Mouse (Mus musculus) erythroid progenitor cell, adult 5-6 weeks (primary cell): ENCODE results near the gene Cyp2c40. TPM values are rescaled to one million over a fixed set of nuclear protein-coding genes. Genes with fewer than 3 reads are reported as not detected.
"Not testable (repeated sequence)": the region's sequence is repeated elsewhere in the genome, so short reads cannot be mapped to it uniquely, and the experiment has no call there.

Source experiments
- ATAC-seq: replicated peaks from 2 replicates; pipeline ENCODE4 v1.8.0; 2016; ENCODE audit warnings: moderate number of reproducible peaks, mild to moderate bottlenecking, moderate TSS enrichment, inconsistent platforms; ENCODE audit not compliant: poor library complexity, low FRiP score, severe bottlenecking
- total RNA-seq, 2 experiments: library from RNA; stranded (forward) in 1 of 2; stranded (reverse) in 1 of 2; fragments of 150-400 nt in 1 of 2; fragments of 186-747, 209-891 nt in 1 of 2; gene quantifications; 2 replicates each; pipeline versions ENCODE4 v1.2.3 to v1.2.4; 2015 to 2017; ENCODE audit warnings: low replicate concordance in 2 of 2

Cyp2c40 gene
- total RNA-seq (2015; ENCODE audit: low replicate concordance) (not detected in 2 replicates), total RNA-seq (2017; ENCODE audit: low replicate concordance) (not detected in 2 replicates)

GRCm38 (mm10) chr19:39812714-39813113 is at the start of gene Cyp2c40:
Cyp2c40 (minus strand) TSS chr19:39812814.
- not testable (repeated sequence) for ATAC-seq

GRCm38 (mm10) chr19:39820931-39821330 is 8.3 kb upstream of the Cyp2c40 start:
- ATAC-seq, result not testable (repeated sequence)

- ATAC-seq, result not testable (repeated sequence)
Measured at GRCm38 (mm10) chr19:39816400-39816799, 3.8 kb upstream of the Cyp2c40 start.

- ATAC-seq, result not testable (repeated sequence)
Measured at GRCm38 (mm10) chr19:39815991-39816390, 3.4 kb upstream of the Cyp2c40 start.

- not testable (repeated sequence) for ATAC-seq
Measured at GRCm38 (mm10) chr19:39785458-39785857, 27.2 kb downstream of the Cyp2c40 start.

- ATAC-seq, result no peak
Measured at GRCm38 (mm10) chr19:39745357-39745756, 67.3 kb downstream of the Cyp2c40 start.

GRCm38 (mm10) chr19:39744361-39744760 is 68.3 kb downstream of the Cyp2c40 start:
- not testable (repeated sequence) for ATAC-seq

- no peak for ATAC-seq
Measured at GRCm38 (mm10) chr19:39740920-39741319, 71.7 kb downstream of the Cyp2c40 start, which contains the start of gene Cyp2c68. Cyp2c68 (minus strand) TSS chr19:39741054.

Other genes with a start within 250 kb of the Cyp2c40 start
- gene Cyp2c67, start 163.8 kb downstream of the Cyp2c40 start, total RNA-seq (2015; ENCODE audit: low replicate concordance), result not detected in 2 replicates
- not detected in 2 replicates for gene Cyp2c67, start 163.8 kb downstream of the Cyp2c40 start, total RNA-seq (2017; ENCODE audit: low replicate concordance)
- gene Cyp2c68, start 71.8 kb downstream of the Cyp2c40 start, total RNA-seq (2015; ENCODE audit: low replicate concordance), result not detected in 2 replicates
- gene Cyp2c68, start 71.8 kb downstream of the Cyp2c40 start, total RNA-seq (2017; ENCODE audit: low replicate concordance), result not detected in 2 replicates
- not detected in 2 replicates for gene Cyp2c69, start 74.0 kb upstream of the Cyp2c40 start, total RNA-seq (2015; ENCODE audit: low replicate concordance)
- gene Cyp2c69, start 74.0 kb upstream of the Cyp2c40 start, total RNA-seq (2017; ENCODE audit: low replicate concordance), result not detected in 2 replicates
- not detected in 2 replicates for gene Cyp2c37, start 179.6 kb upstream of the Cyp2c40 start, total RNA-seq (2015; ENCODE audit: low replicate concordance)
- not detected in 2 replicates for gene Cyp2c37, start 179.6 kb upstream of the Cyp2c40 start, total RNA-seq (2017; ENCODE audit: low replicate concordance)